Mouse (Mus musculus) left cerebral cortex, adult 9 months (tissue): ENCODE measurements around the gene Epb41l4b.

ENCODE experiments used
- DNase-seq, 2 experiments: peaks; one replicate each; pipeline ENCODE4 v3.0.0; 2022; ENCODE audit warnings: low spot score in 2 of 2

The Epb41l4b gene

GRCm38 (mm10) chr4:57016366-57017171, 126.7 kb downstream of the Epb41l4b start:
- no peak for DNase-seq

DNA sequence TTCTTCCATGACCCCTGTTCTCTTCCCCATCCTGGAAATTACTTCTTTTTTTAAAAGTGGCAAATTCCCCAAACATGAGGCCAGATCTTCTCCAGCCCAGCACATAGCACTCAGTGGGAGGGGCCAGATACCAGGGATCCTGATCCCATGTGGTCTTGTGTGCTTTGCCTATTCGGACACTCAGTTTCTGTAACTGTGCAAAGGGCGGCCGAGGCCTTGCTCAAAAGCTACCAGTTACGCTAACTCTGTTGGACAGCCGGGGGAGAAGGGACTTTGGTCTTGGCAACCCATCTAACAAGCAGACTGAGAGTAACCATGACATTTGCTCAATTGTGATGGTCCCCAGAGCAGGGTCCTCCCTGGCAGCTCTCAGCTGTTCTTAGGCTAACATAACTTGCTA, 128.2 kb downstream of the Epb41l4b start:
- no peak for DNase-seq

DNA sequence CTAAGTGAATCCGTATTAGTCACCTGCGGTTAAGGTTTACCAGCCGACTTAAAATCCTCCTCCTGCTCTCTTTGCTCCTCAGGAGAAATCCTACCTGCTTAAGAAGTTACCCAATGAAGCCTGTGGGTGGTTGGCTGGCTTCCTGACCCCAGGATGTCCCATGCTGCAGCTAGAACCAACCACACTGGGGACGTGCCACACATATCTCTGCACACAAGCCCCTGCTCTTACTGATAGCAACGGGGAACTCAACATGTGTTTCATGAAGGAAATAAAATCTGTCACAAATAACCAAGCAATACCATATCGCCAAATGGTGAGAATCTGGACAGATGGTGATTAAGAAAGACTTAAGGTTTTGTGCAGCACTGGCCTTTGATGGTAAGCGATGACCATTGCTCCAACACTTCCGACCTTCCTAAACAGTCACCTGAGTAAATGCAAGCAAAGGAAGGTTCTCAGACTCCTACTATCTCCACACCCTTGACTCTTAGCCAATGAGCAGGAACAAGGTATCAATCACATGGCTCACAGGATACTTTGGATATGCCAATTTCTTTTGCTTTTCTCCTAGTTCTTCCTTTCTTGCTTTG, 131.7 kb downstream of the Epb41l4b start:
- no peak for DNase-seq

- peak in 1 of 2 experiments; percentile 23 for DNase-seq
Observed at GRCm38 (mm10) chr4:57010919-57011318, 132.3 kb downstream of the Epb41l4b start.

DNA sequence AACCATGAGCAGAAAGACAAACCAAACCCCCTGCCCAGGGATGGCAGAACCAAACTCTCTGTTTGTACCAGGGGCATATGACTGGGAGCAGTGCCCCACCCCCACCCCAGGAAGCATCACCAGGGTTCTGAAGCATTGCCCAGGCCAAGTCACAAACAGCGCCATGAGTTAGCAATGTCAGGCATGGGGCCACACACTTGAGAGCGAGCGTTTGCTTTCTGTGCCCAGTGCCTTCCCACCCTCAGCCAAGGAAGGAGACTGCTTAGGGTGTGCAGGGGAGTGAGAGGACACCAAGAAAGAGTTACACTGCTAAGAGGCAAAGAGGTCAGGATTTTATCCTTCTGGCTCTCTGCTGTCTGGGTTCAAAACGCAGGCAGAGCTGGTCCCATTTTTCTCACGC, 132.8 kb downstream of the Epb41l4b start:
- DNase-seq, result no peak

DNA sequence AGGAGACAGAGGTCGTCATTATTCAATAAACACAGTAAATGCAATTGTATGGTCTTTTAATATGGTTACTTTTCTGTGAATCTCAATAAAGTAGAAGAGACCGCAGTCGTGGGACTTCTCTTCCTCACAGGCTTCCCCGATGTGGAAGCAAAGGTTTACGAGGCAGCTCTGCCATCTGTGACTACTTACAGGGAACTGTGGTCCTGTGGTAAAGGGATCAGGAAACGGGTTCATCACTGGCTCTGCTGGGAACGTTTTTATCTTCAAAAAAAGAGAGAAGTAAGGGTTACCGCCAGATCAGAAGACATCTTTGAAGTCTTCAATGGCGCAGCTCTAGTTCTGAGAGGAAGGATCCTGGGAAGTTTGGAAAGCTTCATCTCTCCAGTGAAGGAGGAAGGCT, 135.5 kb downstream of the Epb41l4b start:
- no peak for DNase-seq

DNA sequence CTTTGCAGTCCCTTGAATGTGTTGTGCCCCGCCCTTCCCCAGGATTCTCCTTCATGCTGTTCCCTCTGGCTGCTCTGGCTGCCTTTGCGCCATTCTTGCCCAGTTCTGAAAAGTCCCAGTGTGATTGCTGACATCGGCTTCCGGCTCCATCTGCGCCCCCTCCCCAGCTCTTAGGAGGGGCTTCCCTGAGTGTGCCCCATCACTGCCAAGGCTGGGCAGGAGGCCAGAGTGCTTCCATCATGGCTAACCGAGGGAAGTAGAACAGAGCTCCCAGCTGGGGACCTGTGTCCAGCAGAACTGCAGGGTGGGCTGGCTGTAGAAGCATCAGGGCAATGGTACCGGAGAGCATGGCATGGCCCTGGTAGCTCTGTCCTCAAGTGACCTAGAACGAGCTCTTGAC, 138.2 kb downstream of the Epb41l4b start:
- no peak for DNase-seq

DNA sequence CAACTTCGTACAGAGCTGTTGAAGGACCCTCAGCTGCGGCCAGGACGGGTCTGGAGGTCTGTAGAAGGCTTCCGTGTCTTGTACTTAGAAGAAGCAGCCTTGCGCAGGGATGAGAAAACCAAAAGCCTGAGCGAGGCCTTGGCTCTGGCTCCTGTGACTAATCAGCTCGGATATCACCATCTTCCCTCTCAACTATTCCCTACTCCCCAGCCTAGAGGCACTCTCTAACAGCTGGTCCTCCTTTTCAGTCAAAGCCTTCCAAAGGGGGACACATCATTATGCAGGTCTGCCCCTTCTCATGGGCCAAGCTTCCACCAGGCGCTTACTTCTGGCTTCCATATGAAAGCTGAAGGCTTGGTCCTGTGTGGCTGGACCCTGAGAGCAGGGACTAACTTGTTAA, 139.4 kb downstream of the Epb41l4b start:
- no peak for DNase-seq

GRCm38 (mm10) chr4:57002751-57003150, 140.5 kb downstream of the Epb41l4b start:
- DNase-seq, result no peak

- DNase-seq, result no peak
Observed at GRCm38 (mm10) chr4:57001437-57001836, 141.8 kb downstream of the Epb41l4b start.

DNA sequence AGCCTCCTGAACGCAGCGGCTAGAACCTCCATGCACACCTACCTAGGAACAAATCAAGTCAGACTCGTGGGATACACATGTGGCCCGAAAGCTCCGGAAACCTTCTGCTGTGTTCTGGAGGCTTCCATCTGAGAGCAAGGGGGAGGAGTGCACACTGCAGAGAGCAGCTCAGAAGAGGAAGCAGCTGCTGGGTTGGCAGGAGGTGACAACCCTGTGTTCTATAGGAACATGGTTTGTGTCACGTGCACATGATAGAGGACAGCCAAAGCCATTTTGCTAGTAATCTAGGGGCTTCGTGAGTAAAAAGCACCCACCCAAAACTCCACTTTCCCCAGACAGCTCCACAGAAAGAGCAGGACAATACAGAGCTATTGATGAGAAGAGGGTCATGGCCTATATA, 149.9 kb downstream of the Epb41l4b start:
- DNase-seq, result no peak

GRCm38 (mm10) chr4:56991951-56992350, 151.3 kb downstream of the Epb41l4b start:
- no peak for DNase-seq

DNA sequence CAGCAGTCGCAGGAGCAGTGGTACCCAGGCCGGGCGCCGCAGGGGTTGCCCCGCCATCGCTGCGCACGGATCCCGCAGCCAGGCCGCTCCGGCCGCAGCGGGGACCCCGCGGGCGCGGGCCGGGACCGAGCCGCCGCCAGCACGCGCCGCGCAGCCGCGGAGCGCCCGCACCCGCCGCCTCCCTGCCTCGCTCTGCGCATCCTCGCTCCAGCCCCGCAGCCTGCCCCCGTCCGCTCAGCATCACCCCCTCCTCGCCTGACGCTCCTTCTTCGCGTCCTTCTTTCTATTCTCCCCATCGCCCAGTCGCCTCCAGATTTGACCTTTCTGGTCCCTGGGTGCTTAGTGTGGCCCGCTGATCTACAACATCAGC, 153.0 kb downstream of the Epb41l4b start, which contains the start of gene Frrs1l:
Gene Frrs1l, minus strand, starts transcription at position 177 of the 370 bp plus-strand sequence.
- DNase-seq, result peak; percentile 31 to 52

DNA sequence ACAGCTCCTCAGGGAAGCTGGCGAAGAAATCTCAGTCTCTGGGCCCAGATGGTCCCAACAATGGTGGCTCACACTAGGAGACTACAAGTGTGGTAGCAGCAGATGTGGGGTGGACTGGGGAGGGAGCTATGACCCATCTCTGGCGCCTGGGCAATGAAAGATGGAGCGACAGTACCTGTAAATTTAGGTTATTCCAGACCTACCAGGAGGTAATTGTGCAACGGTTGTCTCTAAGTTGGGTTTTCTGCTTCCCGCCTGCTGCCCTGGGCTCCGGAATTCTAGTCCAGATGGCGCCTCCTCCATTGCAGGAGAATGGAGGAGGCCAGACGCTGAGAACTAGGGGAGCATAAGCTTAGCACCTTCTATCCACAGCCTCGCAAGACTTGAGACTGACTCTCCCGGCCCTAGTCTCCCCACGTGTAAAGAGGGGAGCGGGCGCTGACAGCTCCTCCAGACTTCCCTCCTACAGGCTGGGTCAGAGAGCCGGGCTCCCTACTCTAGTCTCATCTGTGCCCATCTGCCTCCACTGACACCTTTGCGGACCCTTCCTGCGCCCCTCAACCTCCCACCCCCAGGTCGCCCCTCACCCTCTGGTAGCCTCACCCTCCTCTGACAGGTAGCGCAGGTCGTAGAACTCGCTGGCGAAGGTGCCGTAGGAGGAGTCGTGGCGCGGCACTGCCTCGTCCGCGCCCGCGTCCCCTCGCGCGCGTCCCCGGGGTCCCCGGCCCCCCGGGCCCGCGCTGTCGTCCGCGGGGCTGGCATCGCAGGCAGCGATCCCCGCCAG, 153.6 kb downstream of the Epb41l4b start:
- peak in 1 of 2 experiments; percentile 64 for DNase-seq

DNA sequence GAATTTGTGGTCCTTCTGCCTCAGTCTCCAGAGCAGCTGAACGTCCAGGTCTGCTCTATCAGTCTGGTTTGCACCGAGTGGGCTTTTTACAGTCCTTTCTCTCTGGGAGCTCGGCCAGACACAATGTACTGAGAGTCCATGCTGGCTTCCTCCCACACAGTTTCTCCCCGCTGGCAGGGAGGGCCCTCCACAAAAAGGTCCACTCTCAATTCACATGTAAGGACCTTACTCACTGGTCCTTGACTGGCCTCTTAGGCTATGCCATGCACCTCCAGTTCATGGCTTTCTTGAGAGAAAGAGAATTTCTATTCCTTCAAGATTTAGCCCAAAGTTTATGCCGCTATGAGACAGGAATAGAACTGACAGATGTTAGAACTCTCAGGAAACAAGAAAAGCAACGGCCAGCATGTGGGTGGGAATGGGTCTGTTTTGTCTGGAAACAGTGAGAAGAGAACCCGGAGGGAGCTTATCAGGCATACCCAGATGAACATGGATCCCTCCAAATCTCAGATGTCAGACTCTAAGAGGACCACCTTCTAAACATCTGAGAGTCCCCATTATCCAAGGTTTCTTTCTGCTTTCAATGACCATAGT, 177.6 kb downstream of the Epb41l4b start:
- peak in 1 of 2 experiments; percentile 69 for DNase-seq

- DNase-seq, result peak in 1 of 2 experiments; percentile 75
Observed at GRCm38 (mm10) chr4:56963687-56964086, 179.6 kb downstream of the Epb41l4b start.

DNA sequence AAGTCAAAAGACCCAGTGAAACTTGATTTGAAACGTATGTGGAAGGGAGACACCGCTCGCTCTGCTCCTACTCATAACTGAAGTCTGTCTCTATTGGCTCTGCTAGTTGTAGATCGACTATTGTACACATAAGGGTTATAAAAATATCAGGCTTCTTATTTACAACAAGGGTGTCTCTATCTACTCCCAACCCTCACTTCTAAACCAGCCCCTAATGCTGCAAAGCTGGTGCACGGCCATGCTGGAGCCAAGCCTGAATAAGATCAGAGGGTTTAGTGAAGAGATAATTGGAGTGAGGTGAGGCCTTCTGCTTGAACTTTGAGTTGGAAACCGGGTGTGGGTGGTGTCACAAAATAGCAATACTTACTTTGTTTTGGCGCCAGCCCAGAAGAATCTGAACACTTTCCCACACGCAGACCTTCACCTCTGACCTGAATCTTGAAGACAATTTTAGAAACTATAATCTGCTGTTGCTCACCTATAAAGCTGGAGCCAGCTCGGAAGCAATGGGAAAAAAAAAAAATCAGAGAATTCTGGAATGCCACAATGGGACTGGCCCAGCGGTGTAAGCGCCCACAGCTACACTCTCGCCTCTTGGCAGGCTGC, 181.8 kb downstream of the Epb41l4b start:
- DNase-seq, result no peak

- DNase-seq, result no peak
Observed at GRCm38 (mm10) chr4:56957518-56957917, 185.7 kb downstream of the Epb41l4b start.

GRCm38 (mm10) chr4:56953235-56953634, 190.0 kb downstream of the Epb41l4b start:
- no peak for DNase-seq

DNA sequence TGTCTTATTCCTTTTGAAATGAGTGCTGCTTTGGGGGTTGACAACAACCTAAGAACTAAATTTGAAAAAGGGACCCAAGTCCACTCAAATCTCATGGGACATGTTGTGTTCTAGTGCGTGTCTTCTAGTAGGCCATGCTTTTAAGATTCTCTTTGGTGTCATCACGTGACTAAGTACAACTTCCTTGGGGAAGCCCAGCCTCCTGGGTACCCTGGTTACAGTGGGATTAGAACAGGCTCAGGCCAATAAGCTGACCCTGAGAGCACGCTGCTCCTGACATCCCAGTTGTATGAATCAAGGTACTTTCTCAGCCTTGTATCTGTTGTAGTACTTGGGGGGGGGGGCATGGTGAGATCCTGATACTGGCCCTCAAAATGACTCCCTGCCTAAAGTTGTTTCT, 191.5 kb downstream of the Epb41l4b start:
- DNase-seq, result no peak

- DNase-seq, result no peak
Observed at GRCm38 (mm10) chr4:56949494-56949893, 193.7 kb downstream of the Epb41l4b start.
